Mouse (Mus musculus): ENCODE results near the gene Rfx1. TPM values are rescaled to one million over a fixed set of nuclear protein-coding genes. Genes with fewer than 3 reads are reported as not detected.

Gene Rfx1
- polyA plus RNA-seq (2015; fragmentation: Nextera tagmentation; extraction: Ambion mirVana): 7.9 and 9.0 TPM in 2 replicates

GRCm38 (mm10) chr8:84066291-84066930, at the start of gene Rfx1:
TSS of gene Rfx1 (plus strand) at chr8:84066834.
- Histone ChIP-seq H3K4me2 (ENCODE audit: low read length) (peak within 1 kb of the TSS; percentile 87), H3K4me3 (ENCODE audit: low read length) (peak within 1 kb of the TSS; percentile 94), H3K27ac (ENCODE audit: low read depth, low read length) (peak within 1 kb of the TSS; percentile 98), H3K9ac (ENCODE audit: low read depth, low read length) (peak within 1 kb of the TSS; percentile 94), H3K4me1 (ENCODE audit: control insufficient read depth, insufficient read depth, low read depth, low read length) (peaks cover 29% of the 10 kb centered on the region), H3K27me3 (replicated peaks; ENCODE audit: control insufficient read depth, insufficient read depth, low read length) (no peaks in the 10 kb centered on the region), H3K36me3 (ENCODE audit: control insufficient read depth, insufficient read depth, low read length) (no peaks in the 10 kb centered on the region), H3K9me3 (ENCODE audit: control insufficient read depth, low read length) (no peaks in the 10 kb centered on the region)
- under 1% methylated on average over 50 of the region's 51 CpGs for WGBS
- ATAC-seq: peak; percentile 98

DNA sequence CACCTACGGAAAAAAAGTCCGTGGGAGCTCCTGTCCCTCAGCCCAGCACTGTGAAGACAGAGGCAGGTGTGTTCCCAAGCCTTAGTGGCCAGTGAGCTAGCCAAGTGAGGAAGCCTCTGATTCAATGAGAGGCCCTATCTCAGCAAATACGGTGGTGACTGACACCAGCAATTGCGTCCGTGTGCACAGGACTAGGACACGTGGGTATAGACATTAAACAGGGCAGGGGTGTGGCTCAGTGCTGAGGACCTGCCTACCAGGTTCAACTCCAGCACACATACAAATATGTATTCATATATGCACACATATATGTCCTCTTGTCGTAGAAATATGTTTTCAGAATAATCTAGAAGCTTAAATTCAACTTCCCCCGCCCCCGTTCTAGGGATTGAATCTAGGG, 46.9 kb upstream of the Rfx1 start:
- H3K36me3 ChIP-seq (ENCODE audit: control insufficient read depth, insufficient read depth, low read length): no peaks in the 10 kb centered on the region
- no peaks in the 10 kb centered on the region for H3K9me3 ChIP-seq (ENCODE audit: control insufficient read depth, low read length)
- WGBS: 78% methylated on average over 9 of the region's 9 CpGs
- no peak overlapping the region for H3K4me3 ChIP-seq (ENCODE audit: low read length)
- no peak overlapping the region for H3K27ac ChIP-seq (ENCODE audit: low read depth, low read length)
- no peak overlapping the region for H3K9ac ChIP-seq (ENCODE audit: low read depth, low read length)
- no peaks in the 10 kb centered on the region; the same call in 1 of the 2 replicates for H3K27me3 ChIP-seq (replicated peaks; ENCODE audit: control insufficient read depth, insufficient read depth, low read length)
- no peak overlapping the region for H3K4me2 ChIP-seq (ENCODE audit: low read length)
- ATAC-seq: no peak
- no peaks in the 10 kb centered on the region for H3K4me1 ChIP-seq (ENCODE audit: control insufficient read depth, insufficient read depth, low read depth, low read length)

GRCm38 (mm10) chr8:84021096-84021495, 45.5 kb upstream of the Rfx1 start, which contains the start of gene Palm3:
TSS of gene Palm3 (plus strand) at chr8:84021471.
- no peak for ATAC-seq
- Histone ChIP-seq H3K4me2 (ENCODE audit: low read length) (no peak within 1 kb of the TSS), H3K27me3 (replicated peaks; ENCODE audit: control insufficient read depth, insufficient read depth, low read length) (no peaks in the 10 kb centered on the region; the same call in 1 of the 2 replicates), H3K36me3 (ENCODE audit: control insufficient read depth, insufficient read depth, low read length) (no peaks in the 10 kb centered on the region), H3K27ac (ENCODE audit: low read depth, low read length) (no peak within 1 kb of the TSS), H3K4me1 (ENCODE audit: control insufficient read depth, insufficient read depth, low read depth, low read length) (no peaks in the 10 kb centered on the region), H3K9me3 (ENCODE audit: control insufficient read depth, low read length) (no peaks in the 10 kb centered on the region), H3K4me3 (ENCODE audit: low read length) (no peak within 1 kb of the TSS), H3K9ac (ENCODE audit: low read depth, low read length) (no peak within 1 kb of the TSS)
- WGBS: 7% methylated on average over 16 of the region's 18 CpGs

DNA sequence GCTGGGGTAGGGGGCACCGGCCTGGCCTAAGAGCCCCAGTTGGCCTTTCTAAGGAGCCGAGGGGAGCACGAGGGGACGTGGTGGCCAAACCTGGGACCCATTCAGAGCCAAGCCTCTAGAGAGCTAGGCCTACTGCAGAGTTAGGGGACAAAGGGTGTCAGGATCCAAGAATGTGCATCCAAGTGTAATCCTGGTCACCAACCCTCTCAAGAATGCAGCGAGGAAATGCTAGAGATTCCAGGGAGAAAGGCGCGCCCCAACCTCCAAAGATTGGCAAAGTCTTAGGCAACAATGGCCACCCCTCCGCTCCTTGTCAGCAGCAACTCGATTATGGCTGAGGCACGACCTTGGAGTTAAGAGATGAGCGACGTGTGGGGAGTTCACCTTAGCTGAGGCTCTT, 45.1 kb upstream of the Rfx1 start:
- WGBS: 42% methylated on average over 12 of the region's 12 CpGs
- Histone ChIP-seq H3K27ac (ENCODE audit: low read depth, low read length) (no peak overlapping the region), H3K27me3 (replicated peaks; ENCODE audit: control insufficient read depth, insufficient read depth, low read length) (no peaks in the 10 kb centered on the region; the same call in none of the 2 replicates), H3K9me3 (ENCODE audit: control insufficient read depth, low read length) (no peaks in the 10 kb centered on the region), H3K4me3 (ENCODE audit: low read length) (no peak overlapping the region), H3K4me2 (ENCODE audit: low read length) (no peak overlapping the region), H3K4me1 (ENCODE audit: control insufficient read depth, insufficient read depth, low read depth, low read length) (no peaks in the 10 kb centered on the region; the same call in 1 of the 2 replicates), H3K9ac (ENCODE audit: low read depth, low read length) (no peak overlapping the region), H3K36me3 (ENCODE audit: control insufficient read depth, insufficient read depth, low read length) (no peaks in the 10 kb centered on the region)
- ATAC-seq: no peak

GRCm38 (mm10) chr8:84023085-84023484, 43.5 kb upstream of the Rfx1 start:
- H3K9ac ChIP-seq (ENCODE audit: low read depth, low read length): no peak overlapping the region
- H3K4me2 ChIP-seq (ENCODE audit: low read length): no peak overlapping the region
- no peaks in the 10 kb centered on the region; the same call in none of the 2 replicates for H3K27me3 ChIP-seq (replicated peaks; ENCODE audit: control insufficient read depth, insufficient read depth, low read length)
- H3K4me1 ChIP-seq (ENCODE audit: control insufficient read depth, insufficient read depth, low read depth, low read length): no peaks in the 10 kb centered on the region; the same call in 1 of the 2 replicates
- H3K4me3 ChIP-seq (ENCODE audit: low read length): no peak overlapping the region
- no peak for ATAC-seq
- H3K27ac ChIP-seq (ENCODE audit: low read depth, low read length): no peak overlapping the region
- H3K9me3 ChIP-seq (ENCODE audit: control insufficient read depth, low read length): no peaks in the 10 kb centered on the region
- H3K36me3 ChIP-seq (ENCODE audit: control insufficient read depth, insufficient read depth, low read length): no peaks in the 10 kb centered on the region
- WGBS: 49% methylated on average over 5 of the region's 5 CpGs

DNA sequence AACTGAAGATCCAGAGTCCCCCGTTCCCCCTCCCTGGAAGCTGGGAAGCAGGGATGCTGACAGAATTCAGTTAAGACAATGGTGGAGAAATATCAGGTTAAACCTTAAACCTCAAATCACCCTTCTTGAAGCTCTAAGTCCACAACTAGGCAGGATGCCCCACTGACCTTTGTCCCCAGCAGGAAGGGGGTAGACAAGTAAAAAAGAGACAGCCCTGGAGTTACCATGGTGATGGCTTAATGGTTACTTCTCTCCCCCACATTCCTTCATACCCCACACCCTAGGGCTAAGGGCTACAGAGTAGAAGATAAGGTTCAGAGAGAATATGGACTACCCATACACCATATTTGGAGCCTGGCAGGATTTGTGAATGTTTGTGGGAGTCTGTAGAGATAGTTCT, 43.0 kb upstream of the Rfx1 start:
- Histone ChIP-seq H3K27ac (ENCODE audit: low read depth, low read length) (no peak overlapping the region), H3K36me3 (ENCODE audit: control insufficient read depth, insufficient read depth, low read length) (no peaks in the 10 kb centered on the region), H3K27me3 (replicated peaks; ENCODE audit: control insufficient read depth, insufficient read depth, low read length) (no peaks in the 10 kb centered on the region; the same call in none of the 2 replicates), H3K4me3 (ENCODE audit: low read length) (no peak overlapping the region), H3K4me1 (ENCODE audit: control insufficient read depth, insufficient read depth, low read depth, low read length) (no peaks in the 10 kb centered on the region; the same call in 1 of the 2 replicates), H3K9ac (ENCODE audit: low read depth, low read length) (no peak overlapping the region), H3K9me3 (ENCODE audit: control insufficient read depth, low read length) (no peaks in the 10 kb centered on the region), H3K4me2 (ENCODE audit: low read length) (no peak overlapping the region)
- 55% methylated on average over 1 of the region's 1 CpGs for WGBS
- ATAC-seq: no peak

GRCm38 (mm10) chr8:84024171-84024570, 42.5 kb upstream of the Rfx1 start:
- Histone ChIP-seq H3K27me3 (replicated peaks; ENCODE audit: control insufficient read depth, insufficient read depth, low read length) (no peaks in the 10 kb centered on the region; the same call in none of the 2 replicates), H3K4me2 (ENCODE audit: low read length) (no peak overlapping the region), H3K4me3 (ENCODE audit: low read length) (no peak overlapping the region), H3K9ac (ENCODE audit: low read depth, low read length) (no peak overlapping the region), H3K36me3 (ENCODE audit: control insufficient read depth, insufficient read depth, low read length) (no peaks in the 10 kb centered on the region), H3K4me1 (ENCODE audit: control insufficient read depth, insufficient read depth, low read depth, low read length) (no peaks in the 10 kb centered on the region; the same call in 1 of the 2 replicates), H3K27ac (ENCODE audit: low read depth, low read length) (no peak overlapping the region), H3K9me3 (ENCODE audit: control insufficient read depth, low read length) (no peaks in the 10 kb centered on the region)
- ATAC-seq: no peak
- WGBS: 13% methylated on average over 10 of the region's 10 CpGs

GRCm38 (mm10) chr8:84025863-84026262, 40.8 kb upstream of the Rfx1 start:
- no peaks in the 10 kb centered on the region; the same call in 1 of the 2 replicates for H3K4me1 ChIP-seq (ENCODE audit: control insufficient read depth, insufficient read depth, low read depth, low read length)
- peak overlapping the region; percentile 60 for H3K4me3 ChIP-seq (ENCODE audit: low read length)
- peak overlapping the region; percentile 76 for H3K9ac ChIP-seq (ENCODE audit: low read depth, low read length)
- no peaks in the 10 kb centered on the region for H3K9me3 ChIP-seq (ENCODE audit: control insufficient read depth, low read length)
- WGBS: under 1% methylated on average over 41 of the region's 41 CpGs
- H3K27me3 ChIP-seq (replicated peaks; ENCODE audit: control insufficient read depth, insufficient read depth, low read length): no peaks in the 10 kb centered on the region; the same call in none of the 2 replicates
- H3K4me2 ChIP-seq (ENCODE audit: low read length): peak overlapping the region; percentile 91
- no peaks in the 10 kb centered on the region for H3K36me3 ChIP-seq (ENCODE audit: control insufficient read depth, insufficient read depth, low read length)
- H3K27ac ChIP-seq (ENCODE audit: low read depth, low read length): no peak overlapping the region
- peak; percentile 81 for ATAC-seq

GRCm38 (mm10) chr8:84027449-84027848, 39.2 kb upstream of the Rfx1 start:
- Histone ChIP-seq H3K36me3 (ENCODE audit: control insufficient read depth, insufficient read depth, low read length) (no peaks in the 10 kb centered on the region), H3K27ac (ENCODE audit: low read depth, low read length) (no peak overlapping the region), H3K9me3 (ENCODE audit: control insufficient read depth, low read length) (no peaks in the 10 kb centered on the region), H3K4me3 (ENCODE audit: low read length) (no peak overlapping the region), H3K27me3 (replicated peaks; ENCODE audit: control insufficient read depth, insufficient read depth, low read length) (no peaks in the 10 kb centered on the region; the same call in none of the 2 replicates), H3K4me2 (ENCODE audit: low read length) (no peak overlapping the region; the same call in 1 of the 2 replicates), H3K9ac (ENCODE audit: low read depth, low read length) (no peak overlapping the region), H3K4me1 (ENCODE audit: control insufficient read depth, insufficient read depth, low read depth, low read length) (no peaks in the 10 kb centered on the region; the same call in 1 of the 2 replicates)
- ATAC-seq: no peak
- 11% methylated on average over 10 of the region's 10 CpGs for WGBS

Data from hindbrain, embryonic 16.5 days (tissue).